Mouse (Mus musculus) ES-CJ7 (cell line): ENCODE measurements around the gene Qtrt2.

Experiments used
- DNase-seq: peaks from one replicate; pipeline ENCODE4 v3.0.0; 2011; ENCODE audit warnings: low read depth, low spot score

Qtrt2 gene

DNA sequence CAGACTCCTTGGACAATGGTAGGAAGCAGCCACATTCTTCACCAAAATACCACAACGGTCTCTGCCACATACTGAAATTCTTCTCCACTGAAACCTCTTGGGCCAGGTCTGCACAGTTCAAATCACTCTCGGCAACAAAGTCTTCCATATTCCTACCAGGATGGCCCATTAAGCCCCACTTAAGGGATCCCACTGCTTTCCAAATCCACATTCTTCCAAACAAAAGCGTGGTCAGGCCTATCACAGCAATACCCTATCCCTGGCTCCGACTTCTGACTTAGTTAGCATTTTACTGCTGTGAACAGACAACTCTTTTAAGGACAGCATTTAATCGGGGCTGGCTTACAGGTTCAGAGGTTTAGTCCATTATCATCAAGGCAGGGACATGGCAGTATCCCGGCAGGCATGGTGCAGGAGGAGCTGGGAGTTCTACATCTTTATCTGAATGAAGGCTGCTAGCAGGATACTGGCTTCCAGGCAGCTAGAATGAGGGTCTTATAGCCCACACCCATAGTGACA is at the start of gene Qtrt2:
Qtrt2 (minus strand) TSS at position 469 of the 519 bp plus-strand sequence.
- peak; percentile 73 for DNase-seq

DNA sequence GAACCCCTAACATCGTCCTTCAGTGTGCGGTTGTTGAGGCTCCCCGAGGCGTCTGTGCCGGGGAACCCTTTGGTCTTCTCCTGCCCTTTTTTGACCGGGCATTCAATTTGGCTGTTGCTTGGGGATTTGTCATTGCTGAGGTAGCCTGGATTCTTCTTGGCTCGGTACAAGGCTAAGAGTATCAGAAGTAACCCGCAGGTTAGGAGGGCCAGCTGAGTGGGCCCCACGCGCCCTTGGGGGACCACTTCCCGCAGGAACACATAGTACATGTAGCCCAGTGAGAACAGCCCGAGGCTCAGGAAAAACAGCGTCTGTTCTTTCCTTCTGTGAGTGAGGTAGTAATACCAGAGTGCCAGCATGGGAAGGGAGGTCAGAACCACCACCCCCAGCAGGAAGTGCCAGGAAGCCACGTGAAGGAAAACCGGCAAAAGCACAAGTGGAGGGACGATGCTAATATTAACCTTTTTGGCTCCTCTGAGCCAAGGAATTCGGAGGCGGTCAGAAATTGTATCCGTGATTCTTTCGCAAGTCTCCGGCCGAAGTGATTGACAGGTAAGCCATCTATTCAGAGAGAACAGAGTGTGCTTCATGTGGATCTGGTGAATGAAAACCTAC is 47.1 kb upstream of the Qtrt2 start:
- DNase-seq: no peak

DNA sequence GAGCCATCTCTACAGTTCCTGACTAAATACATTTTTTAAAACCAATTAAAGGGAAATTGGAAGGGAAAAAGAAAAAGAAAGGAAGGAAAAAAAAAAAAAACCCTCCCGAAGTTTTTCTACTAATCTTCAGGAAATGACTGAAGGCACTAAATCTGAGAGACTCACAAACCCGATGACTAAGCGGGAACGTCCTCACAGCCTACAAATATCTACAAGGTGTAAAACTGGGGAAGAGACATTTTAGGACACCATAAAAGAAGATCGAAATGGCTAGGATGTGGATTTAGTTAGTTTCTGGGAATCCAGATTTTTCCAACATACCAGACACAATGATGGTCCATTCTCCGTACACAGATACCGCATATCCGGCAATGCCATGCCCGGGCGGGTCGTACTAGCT is 46.5 kb upstream of the Qtrt2 start:
- DNase-seq: no peak

DNA sequence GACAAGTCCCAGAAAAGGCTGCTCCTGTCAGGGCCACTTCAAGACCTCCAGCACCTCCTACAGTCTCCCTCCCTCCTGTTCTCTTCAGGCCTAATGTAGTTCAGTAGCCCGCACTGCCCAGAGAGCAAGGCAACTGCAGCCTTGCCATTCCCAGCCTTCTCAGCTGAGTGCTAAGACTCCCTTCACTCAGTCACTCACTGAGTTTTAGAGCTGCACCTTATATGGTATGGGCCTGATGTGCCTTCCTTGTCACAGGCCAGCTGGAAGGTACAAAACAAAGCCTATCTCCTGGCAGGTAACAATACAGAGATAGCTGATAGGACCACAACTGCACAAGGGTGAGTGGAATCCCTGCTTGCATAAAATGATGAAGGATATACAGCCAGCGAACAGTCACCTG is 45.8 kb upstream of the Qtrt2 start:
- DNase-seq: no peak

DNA sequence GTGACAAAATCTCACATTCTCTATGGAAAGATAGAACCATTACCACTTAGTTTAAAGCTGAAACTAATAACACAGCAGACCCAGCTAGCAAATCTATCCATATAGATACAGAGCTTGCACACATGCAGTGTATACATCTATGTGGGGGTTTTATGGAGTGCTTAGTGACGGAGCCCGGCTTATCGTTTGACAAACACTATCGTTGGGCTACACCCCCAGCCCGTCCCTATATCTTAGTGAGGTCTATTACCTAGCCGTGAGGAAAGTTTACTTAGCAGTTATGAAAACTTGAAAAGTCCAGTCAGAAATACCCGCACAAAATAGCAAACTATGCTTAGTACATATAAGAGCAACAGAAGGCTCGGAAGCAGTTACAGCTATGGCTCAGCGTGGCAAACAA is 45.1 kb upstream of the Qtrt2 start:
- DNase-seq: no peak

DNA sequence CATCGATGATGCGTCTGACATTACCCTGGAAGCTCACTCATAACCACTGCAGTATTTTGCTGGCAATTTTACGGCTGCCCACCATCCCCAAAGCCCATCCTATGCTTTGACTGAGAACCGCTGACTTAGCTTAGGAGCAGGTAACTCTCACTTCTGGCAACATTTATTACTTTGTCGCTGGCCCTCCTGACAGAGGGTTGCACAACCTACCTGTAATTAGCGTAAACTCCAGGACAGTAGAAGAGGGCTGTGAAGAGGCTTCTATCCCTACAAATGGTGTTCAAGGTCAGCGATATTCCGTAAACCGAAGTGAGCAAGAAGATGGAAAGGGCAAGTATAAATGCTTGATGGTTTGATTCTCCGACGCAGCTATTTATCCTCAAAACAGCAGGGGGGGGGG is 44.6 kb upstream of the Qtrt2 start:
- DNase-seq: no peak

DNA sequence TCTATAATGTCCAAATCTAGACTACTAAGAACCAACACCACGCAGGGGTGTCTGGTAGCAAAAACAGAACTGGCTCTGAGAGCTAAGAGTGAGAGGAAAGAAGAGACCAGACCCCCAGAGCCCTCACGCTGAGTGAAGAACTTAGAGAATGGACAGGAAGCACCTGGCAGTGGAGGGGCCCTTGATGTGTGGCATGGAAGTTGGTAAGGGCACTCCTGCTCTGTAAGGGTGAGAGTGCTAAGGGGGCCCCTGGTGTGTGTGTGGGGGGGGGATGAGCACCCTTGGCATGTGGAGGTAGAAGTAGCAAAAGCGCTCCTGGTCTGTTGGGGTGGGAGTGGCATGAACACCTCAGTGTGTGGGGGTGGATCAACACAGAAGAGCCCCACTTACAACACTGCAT is 43.8 kb upstream of the Qtrt2 start:
- DNase-seq: no peak

DNA sequence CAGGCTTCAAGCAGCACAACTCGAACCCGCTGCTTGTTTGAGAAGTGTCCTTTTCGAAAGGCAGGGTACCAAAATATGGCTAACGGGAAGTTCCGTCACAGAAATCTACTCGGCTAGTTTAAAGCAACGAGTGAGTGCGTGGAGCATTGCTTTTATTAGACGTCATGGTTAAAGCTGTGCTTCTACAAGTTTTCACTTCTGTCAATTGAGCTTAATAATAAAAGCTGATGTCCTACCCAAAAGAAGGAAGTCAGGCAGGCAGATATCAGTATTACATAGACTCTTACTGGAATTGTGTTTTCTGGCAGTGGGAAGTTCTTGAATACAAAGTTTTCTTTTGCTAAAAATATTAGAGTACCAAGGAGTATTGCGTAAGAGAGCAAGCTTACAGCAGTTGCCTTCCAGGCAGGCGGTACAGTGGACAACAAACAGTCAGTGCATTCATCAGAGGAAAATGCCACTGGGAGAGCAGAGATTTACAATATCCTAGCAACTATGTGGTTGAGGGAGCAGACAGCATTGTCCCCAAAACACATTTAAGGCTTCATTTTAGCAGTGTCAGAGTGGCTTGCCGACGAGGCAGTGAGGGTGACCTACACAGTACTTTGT is 39.3 kb upstream of the Qtrt2 start:
- DNase-seq: no peak

DNA sequence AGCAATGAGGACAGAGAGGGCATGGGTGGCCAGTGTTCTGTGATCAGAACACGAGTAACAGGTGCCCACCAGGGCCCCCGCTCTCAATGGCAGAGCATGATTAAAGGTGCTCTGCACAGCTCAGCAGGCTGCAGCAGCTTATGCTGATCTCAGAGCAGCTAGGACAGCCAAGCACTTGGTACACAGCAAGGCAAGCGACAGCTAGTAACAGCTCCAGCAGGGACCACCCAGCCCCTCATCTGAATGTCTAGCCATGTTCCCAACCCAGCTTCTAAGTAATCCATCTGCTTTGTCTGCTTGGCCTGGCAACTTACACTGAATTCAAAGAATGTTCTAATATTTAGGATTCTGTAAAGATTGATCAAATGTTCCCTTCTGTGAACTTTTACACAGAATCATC is 37.2 kb upstream of the Qtrt2 start:
- no peak for DNase-seq

DNA sequence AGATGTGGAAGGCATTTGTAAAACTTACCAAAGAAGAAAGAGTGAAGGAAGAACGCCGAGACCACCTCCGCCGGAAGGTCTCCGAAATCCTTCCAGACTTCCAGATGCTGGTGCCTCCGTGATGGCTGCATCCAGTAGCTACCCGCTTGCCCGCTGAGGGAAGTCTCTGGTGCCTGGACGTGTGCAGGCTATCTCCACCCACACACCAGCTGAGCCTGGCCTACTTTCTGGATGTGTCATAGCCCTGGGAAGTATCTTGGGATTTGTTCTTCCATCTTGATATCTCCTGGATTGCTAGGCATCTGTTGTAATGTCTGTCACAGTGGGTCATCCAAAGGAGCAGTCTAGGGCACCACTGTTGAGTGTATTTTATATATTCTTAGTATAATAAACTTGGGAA is 36.7 kb upstream of the Qtrt2 start:
- DNase-seq: no peak

DNA sequence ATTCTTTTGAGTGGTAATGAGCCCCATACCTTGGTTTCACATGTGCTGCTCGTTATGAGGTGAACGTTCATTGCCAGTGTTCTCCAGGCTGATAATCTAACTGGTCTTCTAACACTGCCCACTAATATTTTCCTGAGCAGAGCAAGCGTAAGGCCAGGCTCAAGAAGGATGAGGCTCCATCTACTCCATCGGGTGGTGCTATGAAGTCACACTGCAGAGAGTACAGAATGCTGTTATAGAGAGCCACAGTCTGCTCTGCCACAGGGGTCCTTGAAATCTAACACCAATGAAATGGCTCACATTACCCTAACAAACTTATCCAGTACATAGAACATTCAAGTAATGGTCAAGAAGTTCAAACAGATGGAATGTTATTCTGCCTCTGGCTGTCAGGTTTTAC is 31.4 kb upstream of the Qtrt2 start:
- no peak for DNase-seq

DNA sequence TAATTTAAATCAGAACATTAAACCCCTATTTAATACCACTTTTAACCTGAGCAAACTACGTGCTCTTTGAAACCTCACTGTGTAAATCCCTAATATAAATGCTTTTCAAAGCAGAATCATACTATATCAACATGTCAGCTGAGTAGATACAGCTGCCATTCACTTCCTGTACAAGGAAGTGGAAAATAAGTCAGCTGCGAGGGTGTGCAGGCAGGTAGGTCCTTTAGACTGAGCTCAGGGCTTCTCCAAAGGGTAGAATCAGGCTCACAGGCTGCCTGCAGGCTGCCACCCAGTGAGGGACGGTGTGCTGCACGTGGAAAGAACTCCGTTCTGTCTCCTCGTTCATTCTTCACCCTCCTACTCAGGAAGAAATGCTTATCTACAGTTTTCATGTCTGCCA is 28.3 kb upstream of the Qtrt2 start:
- DNase-seq: no peak

DNA sequence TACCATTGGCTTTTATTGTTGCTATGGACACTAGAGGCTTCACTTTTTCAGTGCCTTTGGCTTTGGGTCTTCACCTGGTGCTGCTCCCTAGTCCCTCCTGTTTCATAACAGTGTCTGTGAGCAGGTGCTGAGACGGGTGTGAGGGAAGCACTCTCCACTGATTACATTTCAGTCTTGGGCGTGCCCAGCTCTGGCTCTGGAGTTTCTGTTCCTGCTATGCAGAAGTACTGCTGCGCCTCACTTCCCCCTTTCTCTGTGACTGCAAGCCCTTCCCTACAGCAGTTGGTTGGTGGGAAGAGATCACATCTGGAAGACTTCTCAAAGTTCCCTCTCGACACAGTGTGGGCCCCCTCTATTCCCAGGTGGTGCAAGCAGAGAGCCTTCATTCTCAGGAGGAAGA is 25.0 kb upstream of the Qtrt2 start:
- DNase-seq: no peak

DNA sequence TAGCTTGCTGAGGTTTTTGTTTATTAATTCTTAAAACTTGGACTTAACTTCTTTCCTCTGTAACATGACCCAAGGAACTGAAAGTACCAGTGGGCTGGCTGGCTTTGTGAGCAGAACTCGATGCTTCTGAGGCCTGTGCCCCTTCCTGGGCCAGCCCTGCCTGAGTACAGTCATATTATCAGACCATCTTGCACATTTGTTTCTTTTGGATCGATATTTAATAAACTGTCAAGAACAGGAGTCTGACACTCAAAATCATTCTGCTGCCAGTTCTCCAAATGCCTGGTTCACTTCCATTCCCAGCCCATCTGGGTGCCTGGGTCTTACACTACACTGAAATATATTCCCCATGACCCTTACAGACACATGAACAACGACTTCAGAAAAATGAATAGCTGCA is 19.3 kb upstream of the Qtrt2 start:
- no peak for DNase-seq

DNA sequence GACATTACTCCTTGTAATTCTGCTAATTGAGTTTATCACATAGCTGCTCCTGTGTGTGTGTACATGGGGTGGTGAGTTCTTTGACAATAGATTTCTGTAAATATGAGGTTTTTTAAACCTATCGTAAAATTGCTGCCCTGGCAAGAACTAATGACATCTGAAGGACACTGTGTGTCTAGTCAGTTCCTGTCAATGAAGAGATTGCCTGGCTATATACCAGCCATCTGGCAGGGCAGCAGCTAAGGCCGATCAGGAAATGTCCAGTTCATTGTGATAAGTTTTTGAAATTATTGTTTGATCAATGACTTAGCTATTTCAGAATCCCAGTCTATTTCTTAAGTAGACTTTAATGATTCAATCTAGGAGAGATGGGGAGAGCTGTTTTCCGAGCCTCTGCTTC is 18.7 kb upstream of the Qtrt2 start:
- no peak for DNase-seq

DNA sequence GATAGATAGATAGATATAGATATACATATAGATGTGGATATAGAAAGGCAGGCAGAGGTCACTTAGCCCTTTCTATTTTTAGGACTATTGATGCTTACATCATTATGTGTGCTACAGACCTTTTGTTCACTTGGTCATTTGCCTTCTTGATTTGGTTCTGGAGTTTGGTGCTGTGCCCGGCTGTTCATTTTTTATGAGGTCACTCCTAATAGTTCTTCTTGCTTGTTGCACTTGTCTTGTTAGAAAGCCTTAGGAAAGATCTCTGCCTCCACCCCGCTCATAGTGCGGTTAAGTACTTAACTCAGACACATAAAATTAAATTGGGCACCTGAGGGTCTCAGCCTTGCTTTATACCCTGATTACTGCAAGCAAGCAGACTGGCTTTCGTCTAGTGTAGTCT is 14.2 kb upstream of the Qtrt2 start:
- no peak for DNase-seq

DNA sequence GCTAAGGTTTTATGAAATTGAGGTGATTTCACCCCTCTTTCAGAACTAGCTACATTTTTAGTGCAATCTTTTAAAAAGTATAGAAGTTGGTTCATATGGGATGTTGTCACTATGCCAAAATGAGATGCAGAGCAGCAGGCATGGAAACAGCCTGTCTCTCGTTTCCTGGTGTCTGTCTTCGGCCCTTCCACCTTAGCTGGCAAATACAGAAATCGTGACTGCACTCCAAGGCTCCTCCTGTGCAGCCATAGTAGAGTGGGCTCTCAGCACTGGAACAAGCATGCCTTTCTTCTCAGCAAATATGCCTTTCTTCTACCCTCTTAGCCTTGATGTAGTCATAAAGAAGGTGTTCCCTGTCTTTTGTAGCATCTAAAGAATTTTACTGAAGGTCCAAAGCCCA is 9.3 kb upstream of the Qtrt2 start:
- DNase-seq: no peak

DNA sequence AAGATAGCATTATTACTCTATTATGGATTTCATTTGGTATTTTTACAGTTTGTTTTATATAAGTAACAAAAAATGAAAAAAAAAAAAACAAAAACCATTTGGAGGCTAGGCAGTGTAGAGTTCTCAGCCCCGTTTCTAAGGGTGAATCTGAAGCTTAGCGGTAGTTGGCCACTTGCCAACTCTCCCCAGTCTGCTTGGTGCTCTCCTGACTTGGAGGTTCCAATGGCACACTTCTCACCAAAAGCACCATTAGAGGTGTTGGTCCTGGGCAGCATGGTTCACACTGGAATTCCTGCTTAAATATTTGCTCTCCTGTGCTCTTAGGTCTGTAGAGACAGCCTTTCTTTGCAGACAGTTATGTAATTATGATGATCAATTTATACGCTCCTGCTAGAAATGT is 8.8 kb upstream of the Qtrt2 start:
- DNase-seq: no peak

DNA sequence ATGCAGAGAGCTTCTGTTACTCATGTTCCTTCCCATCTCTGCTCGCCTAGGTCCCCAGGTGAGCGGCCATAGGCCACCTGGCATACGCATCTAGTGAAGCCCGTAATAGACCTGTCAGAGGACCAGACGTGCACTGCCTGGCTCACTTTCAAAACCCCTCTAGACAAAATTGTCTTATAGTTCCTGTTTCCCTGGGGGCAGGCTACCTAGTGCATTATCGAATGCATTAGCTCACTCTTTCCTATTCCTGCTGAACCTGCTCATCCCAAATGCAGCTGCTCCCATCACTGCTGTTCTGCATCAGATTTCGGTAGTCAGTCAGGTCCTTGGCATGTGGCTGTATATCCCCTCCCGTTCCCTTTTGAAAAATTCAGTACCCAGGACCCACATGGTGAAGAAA is 8.2 kb upstream of the Qtrt2 start:
- DNase-seq: no peak

DNA sequence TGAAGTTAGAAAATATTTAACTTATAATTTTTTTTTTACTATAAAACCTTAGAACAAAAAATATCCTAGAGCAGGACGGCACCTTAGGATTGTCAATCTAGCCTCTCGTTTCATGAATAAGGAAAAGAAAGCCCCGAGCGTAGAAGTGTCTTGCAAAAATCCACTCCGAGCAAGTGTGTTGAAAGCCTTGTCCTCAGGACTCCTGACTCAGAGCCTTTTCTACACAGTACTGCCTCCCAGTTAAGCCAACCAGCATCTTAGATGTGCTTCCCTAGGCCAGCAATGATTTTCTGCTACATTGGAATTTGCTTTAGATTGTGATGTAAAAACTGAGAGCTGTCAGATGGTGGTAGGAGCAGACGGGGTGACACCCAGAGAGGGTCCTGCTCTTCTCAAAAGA is 6.4 kb upstream of the Qtrt2 start:
- no peak for DNase-seq

DNA sequence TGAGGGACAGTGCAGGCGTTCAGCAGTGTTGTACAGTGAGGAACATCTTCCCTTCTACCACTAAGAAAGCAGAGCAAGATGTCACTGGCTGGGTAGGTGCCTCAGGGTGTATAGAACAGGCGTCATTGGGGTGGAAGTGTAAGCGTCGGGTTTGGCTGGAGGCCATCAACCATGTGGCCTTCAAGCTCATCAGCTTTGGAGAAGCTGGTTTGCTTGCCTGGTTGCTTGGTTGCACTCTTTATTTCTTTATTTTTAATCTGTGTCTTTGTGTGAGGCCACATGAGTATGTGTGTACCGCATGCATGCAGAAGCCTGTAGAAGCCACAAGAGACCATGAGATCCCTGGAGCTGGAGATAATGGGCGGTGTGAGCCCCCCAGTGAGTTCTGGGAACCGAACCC is 5.7 kb upstream of the Qtrt2 start:
- no peak for DNase-seq

DNA sequence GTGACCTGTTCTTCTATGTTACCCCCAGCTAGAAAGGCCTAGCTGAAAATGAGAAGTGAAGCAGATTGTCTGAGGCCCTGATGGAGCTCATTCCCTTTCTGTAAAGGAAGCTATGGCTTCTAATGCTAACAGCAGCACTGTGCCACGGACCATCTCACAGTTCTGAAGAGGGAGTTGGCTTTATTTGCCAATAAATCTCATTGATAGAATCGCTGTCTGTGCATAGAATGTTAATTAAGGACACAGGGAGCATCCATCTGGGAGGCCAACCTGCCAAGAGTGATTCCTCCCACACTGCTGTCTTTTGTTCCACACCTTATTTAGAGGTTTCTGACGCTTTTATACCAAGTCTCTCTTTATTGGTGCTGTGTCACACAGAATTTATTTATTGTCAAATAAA is 4.9 kb upstream of the Qtrt2 start:
- DNase-seq: no peak

DNA sequence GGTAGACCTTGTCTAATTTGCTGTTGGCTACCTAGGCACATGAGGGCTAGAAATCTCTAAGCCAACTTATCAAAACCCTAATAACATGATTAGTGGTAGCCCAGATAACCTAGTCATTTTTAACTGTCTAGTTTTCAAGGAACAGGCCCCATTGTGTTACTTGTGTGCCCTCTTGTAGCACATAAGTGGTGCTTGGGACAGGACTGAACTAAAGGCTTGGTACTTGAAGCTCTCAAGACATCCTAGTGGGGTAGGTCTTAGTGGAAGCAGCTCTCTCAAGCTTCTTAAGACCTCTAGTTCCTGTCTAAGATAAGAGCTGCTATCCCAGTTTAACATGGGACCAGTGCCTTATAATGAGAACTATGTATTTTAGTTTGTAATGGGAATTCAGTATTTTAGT is 4.0 kb upstream of the Qtrt2 start:
- no peak for DNase-seq

DNA sequence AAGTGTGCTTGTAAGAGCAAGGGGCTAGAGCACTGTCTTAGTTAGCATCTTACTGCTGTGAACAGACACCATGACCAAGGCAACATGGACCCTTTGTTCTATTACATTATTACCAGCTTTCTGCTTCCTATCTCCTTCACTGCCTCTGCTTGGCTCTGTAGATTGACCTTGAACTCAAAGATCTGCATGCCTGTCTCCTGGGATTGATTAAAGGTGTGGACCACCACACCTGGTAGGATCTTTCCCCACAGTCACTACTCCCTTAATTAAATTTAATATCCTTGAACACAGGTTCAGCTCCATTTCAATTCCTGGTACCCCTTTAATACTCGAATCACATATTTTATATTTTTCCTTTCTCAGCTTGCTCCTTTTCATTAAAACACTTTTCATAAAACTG is 763 bp downstream of the Qtrt2 start:
- peak; percentile 17 for DNase-seq
